Mouse (Mus musculus) heart, postnatal 0 days (tissue): ENCODE measurements around the gene Olfr464.

Experiments
- CTCF ChIP-seq: IDR thresholded peaks from 2 replicates; pipeline ENCODE4 v1.5.1; 2016; ENCODE audit warnings: antibody characterized with exemption, control low read depth, low read depth
- EP300 ChIP-seq: IDR thresholded peaks from 2 replicates; pipeline ENCODE4 v1.6.1; 2016; ENCODE audit warnings: antibody characterized with exemption, low read depth

GRCm38 (mm10) chr11:87920966-87921365 is at the start of gene Olfr464:
- TF ChIP-seq CTCF (no peak), EP300 (no peak)
